Mouse (Mus musculus) limb, embryonic 11.5 days (tissue): Measurements from ENCODE around the gene Olfr203. TPM values are rescaled to one million over a fixed set of nuclear protein-coding genes. Genes with fewer than 3 reads are reported as not detected.
"Not testable (repeated sequence)": the region's sequence is repeated elsewhere in the genome, so short reads cannot be mapped to it uniquely, and the experiment has no call there.

Experiments used
- ATAC-seq: fragments of 200-750 bp; cut with Nextera tagmentation; 2 replicates; pipeline ENCODE4 v1.8.0; 2017; ENCODE audit warnings: low read depth; ENCODE audit not compliant: insufficient number of reproducible peaks, low FRiP score, low TSS enrichment
- DNase-seq: peaks from one replicate; pipeline ENCODE4 v3.0.0-alpha.2; 2015; ENCODE audit warnings: low spot score
- H3K27ac ChIP-seq: fragments of 300-500 bp; sonication (generic); replicated peaks from 2 replicates; pipeline ENCODE4 v1.5.1; 2014; ENCODE audit warnings: low read depth, mild to moderate bottlenecking, low read length
- H3K27me3 ChIP-seq: fragments of 300-500 bp; sonication (generic); 2 replicates; pipeline ENCODE4 v1.6.1; 2014; ENCODE audit warnings: mild to moderate bottlenecking, low read length, mixed read lengths; ENCODE audit not compliant: control insufficient read depth, insufficient read depth
- H3K36me3 ChIP-seq: fragments of 300-500 bp; sonication (generic); 2 replicates; pipeline ENCODE4 v1.6.1; 2014; ENCODE audit warnings: mild to moderate bottlenecking, low read length, moderate library complexity, mixed read lengths; ENCODE audit not compliant: control insufficient read depth, insufficient read depth
- H3K4me1 ChIP-seq: fragments of 300-500 bp; sonication (generic); 2 replicates; pipeline ENCODE4 v1.6.1; 2014; ENCODE audit warnings: low read length, mixed read lengths; ENCODE audit not compliant: control insufficient read depth, insufficient read depth
- H3K4me2 ChIP-seq: fragments of 300-500 bp; sonication (generic); 2 replicates; pipeline ENCODE4 v1.6.1; 2014; ENCODE audit warnings: low read depth, mild to moderate bottlenecking, moderate library complexity; ENCODE audit not compliant: severe bottlenecking
- H3K4me3 ChIP-seq: fragments of 300-500 bp; sonication (generic); 2 replicates; pipeline ENCODE4 v1.5.1; 2014; ENCODE audit warnings: low read depth, low read length
- H3K9ac ChIP-seq: fragments of 300-500 bp; sonication (generic); 2 replicates; pipeline ENCODE4 v1.6.1; 2014; ENCODE audit warnings: mild to moderate bottlenecking, low read length
- H3K9me3 ChIP-seq: fragments of 300-500 bp; sonication (generic); 2 replicates; pipeline ENCODE4 v1.6.1; 2016; ENCODE audit warnings: low read length; ENCODE audit not compliant: control insufficient read depth
- WGBS: fragments of 180-500 bp; shearing (Covaris S2); extraction: QIAGEN DNeasy Blood & Tissue Kit; methylation state at CpG from one replicate; pipeline ENCODE4 v1.1.7; 2014; 5-methylcytosine and 5-hydroxymethylcytosine counted together
- polyA plus RNA-seq: library from polyadenylated mRNA; unstranded; fragments of >200 nt; fragmentation: Nextera tagmentation; extraction: Ambion mirVana; gene quantifications from 2 replicates; pipeline ENCODE4 v1.2.1, GENCODE M21; 2014

The Olfr203 gene
- polyA plus RNA-seq, result not detected in 2 replicates

GRCm38 (mm10) chr16:59298581-59298980 is at the start of gene Olfr203:
Gene Olfr203 (plus strand): TSS chr16:59298881.
- Histone ChIP-seq H3K4me1 (no peaks in the 10 kb centered on the region), H3K9ac (no peak within 1 kb of the TSS), H3K4me2 (no peak within 1 kb of the TSS), H3K4me3 (no peak within 1 kb of the TSS), H3K27ac (no peak within 1 kb of the TSS), H3K36me3 (no peaks in the 10 kb centered on the region), H3K27me3 (no peaks in the 10 kb centered on the region), H3K9me3 (no peaks in the 10 kb centered on the region)
- WGBS, result 85% methylated on average over 2 of the region's 2 CpGs
- ATAC-seq (no peak), DNase-seq (no peak)

GRCm38 (mm10) chr16:59249684-59250083 is 49.0 kb upstream of the Olfr203 start:
- no peak overlapping the region for H3K4me3 ChIP-seq
- no peaks in the 10 kb centered on the region for H3K36me3 ChIP-seq
- 88% methylated on average over 17 of the region's 17 CpGs for WGBS
- ATAC-seq (no peak), DNase-seq (no peak)
- H3K9me3 ChIP-seq, result no peaks in the 10 kb centered on the region
- no peak overlapping the region for H3K9ac ChIP-seq
- no peak overlapping the region for H3K27ac ChIP-seq
- no peaks in the 10 kb centered on the region for H3K27me3 ChIP-seq
- no peak overlapping the region for H3K4me2 ChIP-seq
- H3K4me1 ChIP-seq, result no peaks in the 10 kb centered on the region

- H3K36me3 ChIP-seq, H3K27ac ChIP-seq, H3K9me3 ChIP-seq, DNase-seq, H3K9ac ChIP-seq, H3K4me1 ChIP-seq, ATAC-seq, H3K4me3 ChIP-seq, H3K27me3 ChIP-seq, H3K4me2 ChIP-seq: not testable (repeated sequence)
- WGBS, result 80% methylated on average over 4 of the region's 4 CpGs
Measured at GRCm38 (mm10) chr16:59269097-59269496, 29.6 kb upstream of the Olfr203 start.

GRCm38 (mm10) chr16:59272532-59272931 is 26.1 kb upstream of the Olfr203 start, which contains the start of gene Olfr201:
Gene Olfr201 (minus strand): TSS chr16:59272632.
- H3K27me3 ChIP-seq, H3K9ac ChIP-seq, H3K9me3 ChIP-seq, H3K4me2 ChIP-seq, H3K4me1 ChIP-seq, H3K4me3 ChIP-seq, ATAC-seq, DNase-seq, H3K36me3 ChIP-seq, H3K27ac ChIP-seq: not testable (repeated sequence)
- WGBS, result 89% methylated on average over 4 of the region's 4 CpGs

GRCm38 (mm10) chr16:59280542-59280941 is 18.1 kb upstream of the Olfr203 start:
- ATAC-seq, result no peak
- DNase-seq, result no peak
- WGBS, result 77% methylated on average over 3 of the region's 3 CpGs

GRCm38 (mm10) chr16:59283476-59283875 is 15.2 kb upstream of the Olfr203 start:
- DNase-seq (no peak), ATAC-seq (no peak)
- Histone ChIP-seq H3K27me3 (no peaks in the 10 kb centered on the region), H3K4me2 (no peak overlapping the region), H3K4me3 (no peak overlapping the region), H3K27ac (no peak overlapping the region), H3K36me3 (no peaks in the 10 kb centered on the region), H3K4me1 (no peaks in the 10 kb centered on the region), H3K9ac (no peak overlapping the region), H3K9me3 (no peaks in the 10 kb centered on the region)
- WGBS, result 82% methylated on average over 1 of the region's 1 CpGs

More at GRCm38 (mm10) chr16:59280542-59280941, 18.1 kb upstream of the Olfr203 start:
- no peak overlapping the region for H3K4me3 ChIP-seq
- no peak overlapping the region for H3K27ac ChIP-seq
- H3K4me2 ChIP-seq, result no peak overlapping the region
- H3K9me3 ChIP-seq, result no peaks in the 10 kb centered on the region
- H3K9ac ChIP-seq, result no peak overlapping the region
- no peaks in the 10 kb centered on the region for H3K36me3 ChIP-seq
- no peaks in the 10 kb centered on the region for H3K27me3 ChIP-seq
- no peaks in the 10 kb centered on the region for H3K4me1 ChIP-seq

GRCm38 (mm10) chr16:59286693-59287092 is 12.0 kb upstream of the Olfr203 start, which contains the start of gene Olfr202:
Gene Olfr202 (minus strand): TSS chr16:59286793.
- Histone ChIP-seq H3K27me3 (no peaks in the 10 kb centered on the region), H3K27ac (no peak within 1 kb of the TSS), H3K4me2 (no peak within 1 kb of the TSS), H3K36me3 (no peaks in the 10 kb centered on the region), H3K9me3 (no peaks in the 10 kb centered on the region), H3K9ac (no peak within 1 kb of the TSS), H3K4me1 (no peaks in the 10 kb centered on the region), H3K4me3 (no peak within 1 kb of the TSS)
- 90% methylated on average over 1 of the region's 1 CpGs for WGBS
- ATAC-seq (no peak), DNase-seq (no peak)

GRCm38 (mm10) chr16:59287576-59287975 is 11.1 kb upstream of the Olfr203 start:
- H3K4me3 ChIP-seq, ATAC-seq, H3K27ac ChIP-seq, H3K4me2 ChIP-seq, H3K36me3 ChIP-seq, H3K9me3 ChIP-seq, DNase-seq, H3K27me3 ChIP-seq, H3K9ac ChIP-seq, H3K4me1 ChIP-seq: not testable (repeated sequence)
- 84% methylated on average over 9 of the region's 9 CpGs for WGBS

GRCm38 (mm10) chr16:59318148-59318547 is 19.5 kb downstream of the Olfr203 start, which contains the start of gene Olfr204:
Gene Olfr204 (minus strand): TSS chr16:59318248.
- Histone ChIP-seq H3K27me3 (no peaks in the 10 kb centered on the region), H3K4me1 (no peaks in the 10 kb centered on the region), H3K27ac (no peak within 1 kb of the TSS), H3K4me2 (no peak within 1 kb of the TSS), H3K4me3 (no peak within 1 kb of the TSS), H3K9ac (no peak within 1 kb of the TSS), H3K36me3 (no peaks in the 10 kb centered on the region), H3K9me3 (no peaks in the 10 kb centered on the region)
- DNase-seq, result no peak
- no peak for ATAC-seq
